Comparison of ENCODE assay signal across 8 mouse cellular contexts in the genomic region with DNA sequence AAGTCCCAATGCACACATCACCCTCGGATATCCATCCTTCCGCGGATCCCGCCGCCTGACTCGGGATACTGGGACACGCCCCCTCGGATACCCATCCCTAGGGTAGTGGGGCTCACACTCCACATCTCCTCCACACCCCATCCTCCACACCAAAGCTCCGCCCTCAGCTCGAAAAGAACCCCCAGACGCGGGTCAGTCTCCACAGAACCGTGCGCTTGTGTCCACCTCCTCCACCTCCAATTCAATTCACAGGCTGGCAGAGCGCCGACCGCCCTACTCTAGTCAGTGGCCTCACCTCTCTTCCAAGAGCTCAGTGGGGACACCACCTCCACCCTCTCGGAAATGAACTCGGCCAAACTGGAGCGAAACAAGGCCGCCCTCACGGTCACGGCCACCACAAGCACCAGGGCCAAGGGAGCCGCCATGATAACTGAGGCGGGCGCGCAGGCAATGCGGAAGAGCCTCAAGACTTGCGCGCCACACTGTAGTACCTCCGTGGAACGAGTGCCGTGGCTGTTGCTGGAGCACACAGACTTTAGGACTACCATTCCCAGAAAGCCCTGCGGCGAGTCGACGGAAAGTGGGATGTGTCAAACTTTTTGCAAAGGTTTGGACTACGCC. TPM values are rescaled to one million over a fixed set of nuclear protein-coding genes. Genes with fewer than 3 reads are reported as not detected.
DNase-seq lines count a peak whose midpoint lies in the region; ATAC-seq and TF ChIP-seq lines count a peak whose summit lies in the region.

Gene Pigu (minus strand): TSS at position 460 of the 621 bp plus-strand sequence.

- peak within 1 kb of the TSS; percentile 87 for H3K4me2 ChIP-seq in heart, embryonic 11.5 days
- H3K4me2 ChIP-seq in kidney, embryonic 16.5 days (replicated peaks; ENCODE audit: low read depth, low read length), result peak within 1 kb of the TSS; percentile 85
- peak within 1 kb of the TSS; percentile 95 for H3K4me2 ChIP-seq in myocyte (ENCODE audit: low read depth)

- H3K4me3 ChIP-seq in C2C12 (ENCODE audit: insufficient read depth, poor library complexity, severe bottlenecking), result peak within 1 kb of the TSS; percentile 92
- H3K4me3 ChIP-seq in erythroblast, embryonic 14.5 days (replicated peaks), result peak within 1 kb of the TSS; percentile 88
- H3K4me3 ChIP-seq in heart, embryonic 11.5 days (ENCODE audit: low read depth, low read length), result peak within 1 kb of the TSS; percentile 92
- peak within 1 kb of the TSS; percentile 97 for H3K4me3 ChIP-seq in kidney, embryonic 16.5 days (ENCODE audit: low read length)
- peak within 1 kb of the TSS; percentile 64 for H3K4me3 ChIP-seq in liver, adult 2 months (ENCODE audit: insufficient read depth, low read depth, low read length)
- H3K4me3 ChIP-seq in myocyte, result peak within 1 kb of the TSS; percentile 73

- H3ac ChIP-seq in C2C12 (ENCODE audit: control insufficient read depth, insufficient read length, low read depth), result peak within 1 kb of the TSS; percentile 85
- H3ac ChIP-seq in myocyte (ENCODE audit: control insufficient read depth, insufficient read length), result no peak within 1 kb of the TSS

- H3K79me3 ChIP-seq in C2C12 (ENCODE audit: low read depth), result peaks cover 10% of the 10 kb centered on the region

- H3K36me3 ChIP-seq in C2C12 (ENCODE audit: control insufficient read depth, insufficient read depth) (no peaks in the 10 kb centered on the region), myocyte (ENCODE audit: control insufficient read depth, insufficient read depth) (no peaks in the 10 kb centered on the region)
- H3K36me3 ChIP-seq in erythroblast, embryonic 14.5 days (ENCODE audit: control insufficient read depth), result no peaks in the 10 kb centered on the region
- no peaks in the 10 kb centered on the region for H3K36me3 ChIP-seq in heart, embryonic 11.5 days (ENCODE audit: control insufficient read depth, insufficient read depth, low read length)
- H3K36me3 ChIP-seq in kidney, embryonic 16.5 days (ENCODE audit: insufficient read depth, low read length), result no peaks in the 10 kb centered on the region
- H3K36me3 ChIP-seq in liver, adult 2 months (ENCODE audit: control insufficient read depth, insufficient read depth, low read length), result no peaks in the 10 kb centered on the region
- H3K36me3 ChIP-seq in splenic B cell, adult 2 months (ENCODE audit: control insufficient read depth, insufficient read depth, low read length, poor library complexity, severe bottlenecking), result no peaks in the 10 kb centered on the region

- H3K79me2 ChIP-seq in C2C12 (ENCODE audit: control insufficient read depth, insufficient read depth) (peaks cover 32% of the 10 kb centered on the region), myocyte (ENCODE audit: control insufficient read depth, insufficient read depth) (peaks cover 11% of the 10 kb centered on the region)
- H3K79me2 ChIP-seq in liver, adult 2 months (ENCODE audit: control insufficient read depth, insufficient read depth, low read length), result no peaks in the 10 kb centered on the region

- under 1% methylated on average over 38 of the region's 38 CpGs for WGBS in heart, embryonic 11.5 days (ENCODE audit: insufficient replicate concordance)
- WGBS in kidney, embryonic 16.5 days, result under 1% methylated on average over 38 of the region's 38 CpGs
- under 1% methylated on average over 38 of the region's 38 CpGs for WGBS in liver, adult 2 months

- ATAC-seq in heart, embryonic 11.5 days (replicated peaks; ENCODE audit: insufficient number of reproducible peaks, low FRiP score, low TSS enrichment), result peak; percentile 94
- ATAC-seq in kidney, embryonic 16.5 days (ENCODE audit: low FRiP score, low TSS enrichment), result peak; percentile 100

- peak within 1 kb of the TSS; percentile 87 for H3K9ac ChIP-seq in heart, embryonic 11.5 days (ENCODE audit: low read depth, low read length)
- peak within 1 kb of the TSS; percentile 92 for H3K9ac ChIP-seq in kidney, embryonic 16.5 days (replicated peaks; ENCODE audit: low read length)
- peak within 1 kb of the TSS; percentile 61 for H3K9ac ChIP-seq in liver, adult 2 months (ENCODE audit: low read depth, low read length)

- TF ChIP-seq POLR2A in brain, embryonic 14.5 days (IDR thresholded peaks at IDR 0.05; ENCODE audit: borderline replicate concordance, extremely low read depth, insufficient read depth, insufficient read length, poor library complexity, severe bottlenecking), result peak; percentile 60; the same call in 1 of the 2 replicates
- peak; percentile 46; the same call in 1 of the 2 replicates for TF ChIP-seq POLR2A in liver, adult 2 months (IDR thresholded peaks at IDR 0.05; ENCODE audit: extremely low read depth, insufficient read depth, low read length)
- peak; percentile 82 for TF ChIP-seq POLR2A in myocyte (IDR thresholded peaks at IDR 0.05; ENCODE audit: insufficient read length, low read depth)

- TF ChIP-seq CTCF in C2C12 (IDR thresholded peaks at IDR 0.05; ENCODE audit: control insufficient read depth, insufficient read depth, insufficient read length), result no peak
- TF ChIP-seq CTCF in brain, embryonic 14.5 days (IDR thresholded peaks at IDR 0.05; ENCODE audit: borderline replicate concordance, extremely low read depth, insufficient read depth, insufficient read length), result no peak
- no peak for TF ChIP-seq CTCF in liver, adult 2 months (IDR thresholded peaks at IDR 0.05; ENCODE audit: low read depth, low read length)

- H3K9me3 ChIP-seq in erythroblast, embryonic 14.5 days (ENCODE audit: control insufficient read depth, low read length), result no peaks in the 10 kb centered on the region
- H3K9me3 ChIP-seq in heart, embryonic 11.5 days (replicated peaks; ENCODE audit: control insufficient read depth, low read length), result no peaks in the 10 kb centered on the region
- no peaks in the 10 kb centered on the region for H3K9me3 ChIP-seq in kidney, embryonic 16.5 days (ENCODE audit: low read length)

- H3K27me3 ChIP-seq in C2C12 (ENCODE audit: control insufficient read depth, insufficient read depth, insufficient read length), result no peaks in the 10 kb centered on the region
- H3K27me3 ChIP-seq in erythroblast, embryonic 14.5 days (ENCODE audit: control insufficient read depth), result no peaks in the 10 kb centered on the region
- no peaks in the 10 kb centered on the region for H3K27me3 ChIP-seq in heart, embryonic 11.5 days (ENCODE audit: control insufficient read depth, insufficient read depth, low read length)
- no peaks in the 10 kb centered on the region for H3K27me3 ChIP-seq in kidney, embryonic 16.5 days (ENCODE audit: insufficient read depth, low read length)
- no peaks in the 10 kb centered on the region for H3K27me3 ChIP-seq in liver, adult 2 months (ENCODE audit: control insufficient read depth, insufficient read depth, low read length)
- H3K27me3 ChIP-seq in myocyte (ENCODE audit: control insufficient read depth, insufficient read depth, insufficient read length), result no peaks in the 10 kb centered on the region
- no peaks in the 10 kb centered on the region for H3K27me3 ChIP-seq in splenic B cell, adult 2 months (ENCODE audit: control insufficient read depth, insufficient read depth, low read length, poor library complexity, severe bottlenecking)

- peak; percentile 99 for DNase-seq in brain, embryonic 14.5 days (ENCODE audit: low read depth)
- DNase-seq in liver, adult 2 months (ENCODE audit: extremely low read depth, low read depth, low spot score), result peak; percentile 99
- peak; percentile 95 for DNase-seq in splenic B cell, adult 2 months (ENCODE audit: low read depth, low spot score)

- H3K4me1 ChIP-seq in erythroblast, embryonic 14.5 days (ENCODE audit: control insufficient read depth), result peaks cover 25% of the 10 kb centered on the region
- H3K4me1 ChIP-seq in heart, embryonic 11.5 days (ENCODE audit: control insufficient read depth, insufficient read depth, low read length), result peaks cover 7% of the 10 kb centered on the region; the same call in 1 of the 2 replicates
- H3K4me1 ChIP-seq in kidney, embryonic 16.5 days (ENCODE audit: insufficient read depth, low read length), result peaks cover 10% of the 10 kb centered on the region
- H3K4me1 ChIP-seq in liver, adult 2 months (ENCODE audit: control insufficient read depth, insufficient read depth, low read length), result peaks cover 7% of the 10 kb centered on the region; the same call in 1 of the 2 replicates

- peak within 1 kb of the TSS; percentile 83 for H3K27ac ChIP-seq in heart, embryonic 11.5 days (ENCODE audit: low read depth, low read length)
- peak within 1 kb of the TSS; percentile 76 for H3K27ac ChIP-seq in kidney, embryonic 16.5 days (ENCODE audit: low read length)
- H3K27ac ChIP-seq in liver, adult 2 months (replicated peaks; ENCODE audit: insufficient read depth, low read depth, low read length), result peak within 1 kb of the TSS; percentile 77

TF ChIP-seq in C2C12, 6 proteins besides CTCF, POLR2A, EP300 and RAD21:
- no peak for TF ChIP-seq CEBPB (IDR thresholded peaks at IDR 0.05; ENCODE audit: low read depth)
- TF ChIP-seq MYOG (IDR thresholded peaks at IDR 0.05; ENCODE audit: control insufficient read depth, extremely low read depth, insufficient read length), result no peak
- TF ChIP-seq MYOD1 (IDR thresholded peaks at IDR 0.05; ENCODE audit: control insufficient read depth, insufficient read length, low read depth), result no peak
- no peak for TF ChIP-seq MAX (IDR thresholded peaks at IDR 0.05)
- no peak for TF ChIP-seq USF1 (IDR thresholded peaks at IDR 0.05; ENCODE audit: low read depth)
- TF ChIP-seq FOSL1 (IDR thresholded peaks at IDR 0.05; ENCODE audit: insufficient read depth, low read length, poor library complexity, severe bottlenecking), result no peak

TF ChIP-seq in myocyte, 11 proteins besides CTCF, POLR2A, EP300 and RAD21:
- TF ChIP-seq POLR2AphosphoS2 (IDR thresholded peaks at IDR 0.05; ENCODE audit: insufficient read length, low read depth) (peak; percentile 45), MYOD1 (IDR thresholded peaks at IDR 0.05; ENCODE audit: control insufficient read depth in 1 of 3, insufficient read length in 2 of 3, low read depth in 2 of 3) (no peak)
TF ChIP-seq in myocyte: peak in this region for 1.

RNA-seq across cellular contexts. Expression of gene Pigu, which starts in this region (rescaled TPM):
- polyA plus RNA-seq in C2C12 (2012; fragmentation: generic; extraction: Trizol), result 30.7 TPM
- polyA plus RNA-seq in brain, embryonic 14.5 days (2012; rRNA removed), result 62.0 and 71.9 TPM in 2 replicates
- 0.77 and 1.2 TPM in 2 replicates for polyA plus RNA-seq in erythroblast, embryonic 14.5 days (2012)
- 60.2 and 67.1 TPM in 2 replicates for polyA plus RNA-seq in heart, embryonic 11.5 days (2014; fragmentation: Nextera tagmentation; extraction: Ambion mirVana)
- polyA plus RNA-seq in kidney, embryonic 16.5 days (2015; fragmentation: Nextera tagmentation; extraction: Ambion mirVana), result 65.0 and 72.5 TPM in 2 replicates
- 9.3 and 11.9 TPM in 2 replicates for total RNA-seq in liver, adult 2 months (2014; rRNA removed)
- polyA plus RNA-seq in liver, adult 2 months (2012; rRNA removed), result 19.5 and 24.0 TPM in 2 replicates
- 27.0 TPM for polyA plus RNA-seq in myocyte (2012; fragmentation: generic; extraction: Trizol)

Comparison
In these comparisons a context has a peak if more than half of its experiments do, and no peak if none do; other contexts are left out.
1. Peak in every context shown above with its lines: DNase-seq, ATAC-seq, H3K4me3 ChIP-seq and H3K27ac ChIP-seq.